Mouse (Mus musculus) left cerebral cortex, postnatal 4 days (tissue): ENCODE data around the gene Ankrd26. TPM values are rescaled to one million over a fixed set of nuclear protein-coding genes. Genes with fewer than 3 reads are reported as not detected.

ENCODE experiments used
- DNase-seq: peaks from one replicate; pipeline ENCODE4 v3.0.0-alpha.2; 2022
- intact Hi-C: fragments of 180-260 bp; cut with DNase I; formaldehyde crosslinking; loops from one replicate; pipeline ENCODE4 v1.15.1; 2025
- total RNA-seq, 2 experiments: library from RNA; stranded (reverse); gene quantifications; 2 replicates each; pipeline ENCODE4 v1.2.3; 2021

The Ankrd26 gene
- total RNA-seq, 2 experiments from 2014 or later, result 11.9 to 12.5 TPM

DNA sequence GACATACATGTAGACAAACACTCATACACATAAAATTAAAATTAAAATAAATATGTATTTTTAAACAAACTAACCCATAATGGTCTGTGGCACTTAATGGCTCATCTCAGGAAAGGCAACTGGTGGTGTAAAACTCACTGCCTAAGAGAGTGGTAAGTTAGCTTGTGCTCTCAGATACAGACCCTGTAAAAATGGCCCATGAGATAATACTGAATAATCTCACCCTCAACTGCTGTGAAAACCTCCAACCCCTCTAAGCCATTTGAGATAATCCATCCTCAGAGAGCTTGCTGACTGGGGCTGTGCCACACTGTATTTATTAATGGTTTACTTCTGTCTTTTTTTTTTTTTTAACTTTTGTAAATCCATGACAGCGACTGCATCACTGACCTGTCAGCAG, 79.9 kb downstream of the Ankrd26 start:
- intact Hi-C loops, result no loop called here
- DNase-seq, result no peak

DNA sequence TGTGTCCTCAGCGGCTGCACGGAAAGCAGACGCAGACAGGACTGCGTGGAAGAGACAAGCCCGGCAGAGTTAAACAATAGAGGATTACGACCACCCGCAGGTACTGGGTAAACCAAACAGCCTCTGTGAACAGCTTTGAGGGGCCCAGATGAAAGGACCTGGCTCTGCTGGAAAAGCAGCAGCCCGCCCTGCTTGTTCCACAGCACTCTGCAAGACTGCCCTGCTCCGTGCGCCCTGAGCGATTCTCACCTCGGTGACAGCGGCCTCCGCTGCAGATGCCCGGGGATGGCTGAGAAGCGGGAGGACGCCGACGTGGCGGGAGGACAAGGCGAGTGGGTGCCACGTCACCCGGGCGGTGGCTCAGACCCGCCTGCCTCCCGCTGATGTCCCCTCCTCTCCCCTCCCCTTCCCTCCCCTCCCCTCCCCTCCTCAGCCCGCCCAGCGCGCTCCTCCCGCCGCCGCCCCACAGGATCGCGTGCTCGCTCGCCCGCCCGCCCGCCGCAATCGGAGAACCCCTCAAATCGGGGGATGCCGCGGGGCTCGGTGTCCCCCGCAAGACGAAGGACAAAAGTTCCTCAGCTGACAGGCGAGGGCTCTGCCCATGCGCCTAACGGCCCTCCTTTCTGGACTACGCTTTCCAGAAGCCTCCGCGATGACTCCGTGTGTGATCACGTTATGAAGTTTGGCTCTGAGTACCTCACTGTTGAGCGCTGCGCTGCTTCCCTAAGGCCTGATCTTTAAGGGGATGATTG, 82.9 kb downstream of the Ankrd26 start, which contains the start of gene Zfp9:
TSS of gene Zfp9 (minus strand) at position 364 of the 752 bp plus-strand sequence.
- intact Hi-C loops, result no loop called here
- DNase-seq, result peak; percentile 85

DNA sequence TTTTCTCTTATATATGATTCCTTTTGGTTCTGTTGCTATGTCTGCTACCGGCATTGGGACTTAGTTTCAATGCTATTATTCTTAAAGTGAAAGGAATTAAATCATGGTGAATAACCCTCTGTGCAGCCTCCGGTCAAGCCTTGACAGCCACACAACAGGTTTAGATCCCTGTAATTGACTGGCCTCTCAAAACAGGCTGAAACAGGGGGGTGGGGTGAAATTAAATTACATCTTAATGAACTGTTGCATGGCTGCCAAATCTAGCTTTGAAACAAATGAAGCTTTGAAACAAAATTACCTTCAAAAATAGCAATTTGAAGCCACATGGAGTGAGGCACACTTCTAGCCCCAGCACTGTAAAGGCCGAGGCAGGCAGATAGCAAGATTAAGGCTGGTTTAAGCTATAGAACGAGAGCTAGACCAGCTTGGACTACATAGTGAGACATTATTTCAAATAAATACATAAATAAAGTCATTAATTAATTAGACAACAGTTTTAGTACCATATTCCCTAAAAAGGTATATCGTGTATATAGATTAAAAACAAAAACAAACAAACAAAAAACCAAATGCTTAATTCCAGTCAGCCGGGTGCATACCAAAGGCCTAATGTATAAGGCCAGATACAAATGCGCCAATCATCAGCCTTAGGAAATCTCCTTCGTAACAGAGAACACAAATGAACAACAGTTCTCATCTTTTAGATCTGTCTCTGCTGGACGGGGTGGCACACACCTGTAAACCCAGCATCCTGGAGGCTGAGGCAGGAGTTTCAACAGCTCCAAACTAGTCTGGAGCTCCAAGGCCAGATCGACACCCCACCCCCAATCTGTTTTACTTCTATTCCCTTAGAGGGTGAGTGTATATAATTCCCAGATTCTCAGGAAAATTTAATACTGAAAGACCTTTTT, 83.9 kb downstream of the Ankrd26 start:
- intact Hi-C loops, result no loop called here
- no peak for DNase-seq

DNA sequence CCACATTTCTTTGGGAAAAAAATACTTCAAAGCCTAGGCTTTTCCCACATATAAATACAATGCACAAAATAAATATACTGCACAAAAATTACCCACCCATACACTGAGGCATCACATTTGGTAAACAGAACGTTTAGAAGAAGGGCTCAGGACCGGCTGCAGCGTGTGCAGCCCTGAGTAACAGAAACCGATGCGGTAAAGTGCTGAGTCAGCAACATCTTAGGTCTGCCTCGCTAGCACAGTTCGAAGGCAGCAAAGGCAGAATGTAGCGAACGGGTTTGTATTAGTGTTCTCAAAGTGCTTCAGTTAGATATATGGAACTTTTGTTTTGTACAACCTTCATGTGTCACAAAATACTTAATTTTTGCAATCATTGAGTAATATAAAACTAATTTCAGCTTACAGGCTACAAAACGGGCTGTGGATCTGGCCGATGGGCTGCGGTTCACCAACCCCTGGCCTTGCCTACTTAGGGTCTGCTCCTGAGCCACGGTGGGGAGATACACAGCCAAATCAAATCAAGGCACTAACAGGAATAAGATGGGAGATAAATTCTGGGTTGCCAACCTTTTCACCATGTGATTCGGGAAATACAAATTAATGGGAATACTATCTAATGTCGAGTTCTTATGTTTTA, 99.8 kb downstream of the Ankrd26 start:
- intact Hi-C loops, result no loop called here
- no peak for DNase-seq

DNA sequence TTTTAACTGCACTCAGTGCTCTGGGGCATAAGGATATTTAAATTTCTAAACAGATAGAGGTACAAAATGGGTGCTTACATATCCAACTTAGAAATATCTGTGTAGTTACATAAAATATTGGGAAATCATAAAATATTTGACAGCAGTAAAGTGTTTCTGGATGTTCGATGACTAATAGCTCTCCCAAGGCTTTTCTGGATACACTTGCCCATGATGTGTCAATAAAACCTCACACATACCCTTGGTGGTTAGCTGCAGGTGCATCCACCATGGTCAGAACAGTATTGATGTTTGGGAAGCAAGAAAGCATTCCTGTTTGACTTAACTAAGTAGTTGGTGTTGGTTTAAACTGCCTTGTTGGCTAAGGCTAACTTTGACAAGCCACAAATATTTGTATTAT, 104.3 kb downstream of the Ankrd26 start:
- intact Hi-C loops, result no loop called here
- DNase-seq, result no peak

DNA sequence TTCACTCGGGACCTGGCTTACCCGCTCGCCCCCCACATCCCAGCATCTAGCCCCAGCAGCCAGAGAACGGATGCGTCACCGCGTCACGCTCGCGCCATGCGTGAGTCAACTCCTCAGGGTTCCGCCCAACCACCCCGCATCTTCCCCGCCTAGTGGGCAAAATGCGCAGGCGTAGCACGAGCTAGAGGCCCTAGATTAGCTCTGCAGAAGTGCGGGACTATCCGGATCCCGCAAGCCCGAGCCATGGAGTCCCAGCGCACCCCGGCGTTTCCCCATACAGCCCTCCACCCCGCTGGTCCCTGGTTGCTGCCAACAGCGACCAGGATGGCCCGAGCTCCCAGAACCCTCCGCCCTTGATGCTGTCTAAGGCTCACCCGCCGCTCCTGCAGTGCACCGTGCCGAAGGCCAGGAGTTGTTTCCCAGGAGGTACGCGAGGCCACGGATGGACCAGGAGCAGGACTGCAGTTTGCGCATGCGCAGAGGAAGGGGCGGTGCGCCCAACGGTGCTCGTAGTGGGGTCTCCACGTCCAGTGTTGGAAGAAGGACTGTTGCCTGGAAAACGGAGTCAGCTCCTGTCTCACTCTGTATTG, 106.9 kb downstream of the Ankrd26 start, which contains the start of gene Zfp248:
TSS of gene Zfp248 (minus strand) at position 487 of the 590 bp plus-strand sequence.
- intact Hi-C loops, result no loop called here
- peak; percentile 94 for DNase-seq

DNA sequence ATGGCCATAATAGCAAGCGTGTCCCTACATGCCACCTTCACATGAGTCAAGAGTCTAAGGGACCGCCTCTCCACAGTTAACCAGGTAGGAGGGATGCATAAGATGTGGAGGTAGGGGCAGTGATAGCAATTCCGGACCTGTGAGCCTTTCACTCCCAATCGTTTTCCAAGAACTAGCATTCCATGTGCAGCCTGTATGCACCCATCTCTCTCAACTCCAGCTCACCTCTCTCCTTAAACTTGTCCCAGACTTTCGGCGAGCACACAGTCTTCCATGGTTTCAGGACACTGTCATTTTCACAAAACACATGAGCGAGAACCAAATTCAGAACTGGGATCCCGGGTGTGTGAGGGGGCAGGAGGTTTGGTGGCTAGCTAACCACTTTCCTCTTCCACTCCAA, 107.6 kb downstream of the Ankrd26 start:
- intact Hi-C loops, result no loop called here
- DNase-seq, result no peak

Other genes with a start within 250 kb of the Ankrd26 start
- gene Bms1, start 142.8 kb downstream of the Ankrd26 start, total RNA-seq, result 10 to 100 TPM; 24.8 to 26.6 TPM
- gene Zfp248, start 106.7 kb downstream of the Ankrd26 start, total RNA-seq, result 10 to 100 TPM; 17.3 to 18.4 TPM
- 10 to 100 TPM; 22.7 to 23.7 TPM for gene Zfp9, start 82.9 kb downstream of the Ankrd26 start, total RNA-seq